ENCODE assay signal across 9 mouse cellular contexts in the genomic region with DNA sequence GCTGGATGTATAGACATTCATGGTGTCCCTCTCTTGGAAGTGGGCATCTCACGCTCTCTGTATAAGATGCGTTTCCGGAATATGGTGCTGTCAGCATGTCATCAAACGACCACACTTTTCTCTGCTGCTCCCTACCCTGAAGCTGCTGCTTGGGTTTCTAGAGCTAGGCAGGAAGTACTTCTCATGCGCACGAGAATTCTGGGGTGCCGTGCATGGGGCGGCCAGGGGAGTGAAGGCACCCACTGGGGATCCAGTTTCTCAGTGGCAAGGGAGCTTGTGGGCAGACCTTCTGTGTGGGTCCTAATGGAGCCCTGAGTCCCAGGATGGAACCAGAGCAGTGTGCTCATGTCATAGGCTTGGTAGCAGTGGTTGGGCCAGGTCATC.
A peak's percentile ranks its signal among the peaks of the same experiment; 100 is the strongest.
DNase-seq lines count a peak whose midpoint lies in the region; ATAC-seq lines count a peak whose summit lies in the region.
"Had no signal": no experiment of that assay in that cellular context is flagged by ENCODE, and none has a peak within 500 bp of the region (broad histone marks: within the 10 kb centered on the region; RNA-seq: fewer than 3 reads in every experiment).

No protein-coding gene starts in this region.

- H3K27ac ChIP-seq in kidney, embryonic 15.5 days = 0 out of 2 replicates have a peak overlapping the region, but pooled peaks have one; percentile 9
- no peak overlapping the region for H3K27ac ChIP-seq in embryonic facial prominence, embryonic 14.5 days (replicated peaks; ENCODE audit: low read depth, low read length)
- H3K27ac ChIP-seq in hindbrain, embryonic 15.5 days (replicated peaks) = peak overlapping the region; percentile 82
- peak overlapping the region; percentile 80 for H3K27ac ChIP-seq in neural tube, embryonic 13.5 days (replicated peaks)
- H3K27ac ChIP-seq: liver, embryonic 13.5 days had no signal

- H3K9me3 ChIP-seq in kidney, embryonic 15.5 days (replicated peaks) = no peaks in the 10 kb centered on the region
- no peaks in the 10 kb centered on the region for H3K9me3 ChIP-seq in embryonic facial prominence, embryonic 14.5 days (ENCODE audit: control insufficient read depth, low read length)
- H3K9me3 ChIP-seq in hindbrain, embryonic 15.5 days = no peaks in the 10 kb centered on the region
- no peaks in the 10 kb centered on the region for H3K9me3 ChIP-seq in neural tube, embryonic 13.5 days
- H3K9me3 ChIP-seq: liver, embryonic 13.5 days had no signal

- H3K27me3 ChIP-seq in kidney, embryonic 15.5 days = no peaks in the 10 kb centered on the region
- H3K27me3 ChIP-seq in embryonic facial prominence, embryonic 14.5 days (replicated peaks; ENCODE audit: control insufficient read depth, insufficient read depth, low read length) = 0 out of 2 replicates have a peak, but pooled peaks cover 3% of the 10 kb centered on the region
- no peaks in the 10 kb centered on the region for H3K27me3 ChIP-seq in hindbrain, embryonic 15.5 days
- no peaks in the 10 kb centered on the region for H3K27me3 ChIP-seq in neural tube, embryonic 13.5 days
- H3K27me3 ChIP-seq: liver, embryonic 13.5 days had no signal

- no peaks in the 10 kb centered on the region for H3K36me3 ChIP-seq in kidney, embryonic 15.5 days
- H3K36me3 ChIP-seq in embryonic facial prominence, embryonic 14.5 days (ENCODE audit: control insufficient read depth, insufficient read depth, low read length) = no peaks in the 10 kb centered on the region
- no peaks in the 10 kb centered on the region for H3K36me3 ChIP-seq in hindbrain, embryonic 15.5 days
- no peaks in the 10 kb centered on the region for H3K36me3 ChIP-seq in neural tube, embryonic 13.5 days
- H3K36me3 ChIP-seq: liver, embryonic 13.5 days had no signal

- peak overlapping the region; percentile 36 for H3K4me3 ChIP-seq in kidney, embryonic 15.5 days (replicated peaks)
- no peak overlapping the region for H3K4me3 ChIP-seq in embryonic facial prominence, embryonic 14.5 days (ENCODE audit: low read depth, low read length)
- peak overlapping the region; percentile 34; the same call in 1 of the 2 replicates for H3K4me3 ChIP-seq in hindbrain, embryonic 15.5 days
- H3K4me3 ChIP-seq in neural tube, embryonic 13.5 days = 0 out of 2 replicates have a peak overlapping the region, but pooled peaks have one; percentile 34
- H3K4me3 ChIP-seq: liver, embryonic 13.5 days had no signal

- H3K9ac ChIP-seq in kidney, embryonic 15.5 days = no peak overlapping the region
- no peak overlapping the region for H3K9ac ChIP-seq in embryonic facial prominence, embryonic 14.5 days (ENCODE audit: low read depth, low read length)
- 0 out of 2 replicates have a peak overlapping the region, but pooled peaks have one; percentile 23 for H3K9ac ChIP-seq in hindbrain, embryonic 15.5 days
- H3K9ac ChIP-seq in neural tube, embryonic 13.5 days = peak overlapping the region; percentile 59
- H3K9ac ChIP-seq: liver, embryonic 13.5 days had no signal

- peaks cover 12% of the 10 kb centered on the region for H3K4me1 ChIP-seq in kidney, embryonic 15.5 days
- H3K4me1 ChIP-seq in embryonic facial prominence, embryonic 14.5 days (ENCODE audit: control insufficient read depth, insufficient read depth, low read length) = no peaks in the 10 kb centered on the region
- peaks cover 12% of the 10 kb centered on the region for H3K4me1 ChIP-seq in hindbrain, embryonic 15.5 days (replicated peaks)
- H3K4me1 ChIP-seq in neural tube, embryonic 13.5 days (replicated peaks) = peaks cover 10% of the 10 kb centered on the region
- H3K4me1 ChIP-seq: liver, embryonic 13.5 days had no signal

- H3K4me2 ChIP-seq in kidney, embryonic 15.5 days = peak overlapping the region; percentile 59
- peak overlapping the region; percentile 47; the same call in 1 of the 2 replicates for H3K4me2 ChIP-seq in embryonic facial prominence, embryonic 14.5 days (ENCODE audit: low read depth, low read length)
- H3K4me2 ChIP-seq in hindbrain, embryonic 15.5 days = peak overlapping the region; percentile 63
- H3K4me2 ChIP-seq in neural tube, embryonic 13.5 days = peak overlapping the region; percentile 55

- DNase-seq in kidney, postnatal 4 days = no peak
- DNase-seq in embryonic facial prominence, embryonic 14.5 days (ENCODE audit: low spot score) = no peak
- DNase-seq in retina, postnatal 1 day = no peak
- no peak for DNase-seq in layer of hippocampus, postnatal 14 days (ENCODE audit: low spot score in 2 of 2)
- no peak for DNase-seq in cerebellum, adult 11-12 months

- 75% methylated on average over 8 of the region's 8 CpGs for WGBS in kidney, embryonic 15.5 days
- 82% methylated on average over 8 of the region's 8 CpGs for WGBS in embryonic facial prominence, embryonic 14.5 days
- WGBS in hindbrain, embryonic 15.5 days = 71% methylated on average over 8 of the region's 8 CpGs
- WGBS in neural tube, embryonic 13.5 days = 82% methylated on average over 8 of the region's 8 CpGs

- no peak for ATAC-seq in kidney, embryonic 15.5 days (replicated peaks; ENCODE audit: low FRiP score)
- ATAC-seq in embryonic facial prominence, embryonic 14.5 days (ENCODE audit: low read depth) = no peak
- ATAC-seq in hindbrain, embryonic 15.5 days (ENCODE audit: low FRiP score, low read depth) = no peak
- 0 out of 2 replicates have a peak, but pooled peaks have one; percentile 17 for ATAC-seq in neural tube, embryonic 13.5 days (ENCODE audit: low read depth)

Comparison
In these comparisons a context has a peak if more than half of its experiments do, and no peak if none do; other contexts are left out.
1. H3K9ac ChIP-seq: peak in hindbrain, embryonic 15.5 days (single experiment) and neural tube, embryonic 13.5 days (single experiment); none in kidney, embryonic 15.5 days (single experiment) and embryonic facial prominence, embryonic 14.5 days (single experiment).
2. Peak in every context shown above with its lines, with median percentiles within 50 percentile points of each other: H3K4me2 ChIP-seq.